25 mouse cellular contexts compared by ENCODE assay signal in the genomic region with DNA sequence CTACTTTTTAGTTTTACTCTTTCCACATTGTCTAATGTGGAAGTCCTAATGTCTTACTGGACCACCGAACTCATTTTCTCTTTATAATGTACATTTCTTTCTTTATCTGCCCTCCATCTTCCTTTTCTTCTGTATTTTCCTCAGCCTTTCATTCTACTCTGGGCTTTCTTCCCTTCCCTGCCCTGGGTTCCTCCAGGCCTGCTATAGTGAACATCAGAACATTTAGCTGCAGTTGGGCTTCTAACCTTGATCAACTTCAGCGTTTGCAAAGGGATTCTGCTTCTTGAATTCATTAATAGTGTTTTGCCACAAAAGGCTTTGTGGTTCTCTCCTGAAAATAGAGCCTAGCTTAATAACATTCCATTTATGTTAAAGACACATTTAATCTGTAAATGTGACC.
DNase-seq lines count a peak whose midpoint lies in the region; ATAC-seq and TF ChIP-seq lines count a peak whose summit lies in the region.
"Had no signal": no experiment of that assay in that cellular context is flagged by ENCODE, and none has a peak within 500 bp of the region (broad histone marks: within the 10 kb centered on the region; RNA-seq: fewer than 3 reads in every experiment).

No protein-coding gene starts in this region.

- H3K27ac ChIP-seq in forebrain, embryonic 11.5 days (ENCODE audit: low read depth, low read length) = peak overlapping the region; percentile 31
- H3K27ac ChIP-seq in forebrain, embryonic 16.5 days (ENCODE audit: low read length) = no peak overlapping the region
- H3K27ac ChIP-seq in forebrain, postnatal 0 days (ENCODE audit: low read depth, low read length) = peak overlapping the region; percentile 59; the same call in 1 of the 2 replicates
- peak overlapping the region; percentile 48; the same call in 1 of the 2 replicates for H3K27ac ChIP-seq in hindbrain, postnatal 0 days
- H3K27ac ChIP-seq in midbrain, embryonic 15.5 days = peak overlapping the region; percentile 69
- H3K27ac ChIP-seq in stomach, postnatal 0 days (replicated peaks) = no peak overlapping the region
- H3K27ac ChIP-seq: embryonic facial prominence, embryonic 13.5 days; gastrocnemius, adult 2 months; heart, embryonic 10.5 days; kidney, embryonic 15.5 days; limb, embryonic 10.5 days; liver, embryonic 15.5 days had no signal

- no peak overlapping the region for H3K9ac ChIP-seq in forebrain, embryonic 11.5 days (ENCODE audit: low read length)
- H3K9ac ChIP-seq in forebrain, embryonic 16.5 days (replicated peaks; ENCODE audit: low read depth, low read length) = no peak overlapping the region
- no peak overlapping the region for H3K9ac ChIP-seq in forebrain, postnatal 0 days
- no peak overlapping the region for H3K9ac ChIP-seq in hindbrain, postnatal 0 days (replicated peaks; ENCODE audit: low read length)
- no peak overlapping the region for H3K9ac ChIP-seq in midbrain, embryonic 15.5 days
- H3K9ac ChIP-seq in stomach, postnatal 0 days (ENCODE audit: low read length) = no peak overlapping the region
- H3K9ac ChIP-seq: embryonic facial prominence, embryonic 13.5 days; kidney, embryonic 15.5 days; liver, embryonic 15.5 days had no signal

- WGBS in forebrain, embryonic 11.5 days = 42% methylated on average over 2 of the region's 2 CpGs
- WGBS in forebrain, embryonic 16.5 days = 27% methylated on average over 2 of the region's 2 CpGs
- 35% methylated on average over 2 of the region's 2 CpGs for WGBS in forebrain, postnatal 0 days
- 44% methylated on average over 2 of the region's 2 CpGs for WGBS in hindbrain, postnatal 0 days
- WGBS in midbrain, embryonic 15.5 days = 46% methylated on average over 2 of the region's 2 CpGs
- WGBS in stomach, postnatal 0 days = 62% methylated on average over 2 of the region's 2 CpGs

- no peak for DNase-seq in forebrain, embryonic 11.5 days (ENCODE audit: low spot score)
- DNase-seq in forebrain, postnatal 0 days = no peak
- no peak for DNase-seq in hindbrain, postnatal 0 days (ENCODE audit: low spot score)
- no peak for DNase-seq in retina, postnatal 1 day
- DNase-seq in stomach, postnatal 0 days (ENCODE audit: low spot score) = no peak
- DNase-seq in spleen, postnatal 36 days (ENCODE audit: low spot score in 2 of 2) = no peak
- DNase-seq: adrenal gland, postnatal 25 days; cerebellum, adult 8-10 months; gastrocnemius, adult 2 months; heart, postnatal 14 days; kidney, adult 11 months; kidney, postnatal 36 days; liver; lung, postnatal 4 days; right cerebral cortex, postnatal 14 days had no signal

- no peaks in the 10 kb centered on the region for H3K27me3 ChIP-seq in forebrain, embryonic 11.5 days (ENCODE audit: control insufficient read depth, insufficient read depth, low read length)
- H3K27me3 ChIP-seq in forebrain, embryonic 16.5 days (replicated peaks; ENCODE audit: control insufficient read depth, insufficient read depth, low read length) = no peaks in the 10 kb centered on the region
- no peaks in the 10 kb centered on the region for H3K27me3 ChIP-seq in forebrain, postnatal 0 days (ENCODE audit: insufficient read depth, low read length)
- no peaks in the 10 kb centered on the region for H3K27me3 ChIP-seq in hindbrain, postnatal 0 days (ENCODE audit: insufficient read depth, low read length)
- no peaks in the 10 kb centered on the region for H3K27me3 ChIP-seq in midbrain, embryonic 15.5 days (replicated peaks)
- H3K27me3 ChIP-seq in stomach, postnatal 0 days (ENCODE audit: control insufficient read depth, insufficient read depth, low read length) = no peaks in the 10 kb centered on the region
- H3K27me3 ChIP-seq: embryonic facial prominence, embryonic 13.5 days; kidney, embryonic 15.5 days; liver, embryonic 15.5 days had no signal

- no peaks in the 10 kb centered on the region for H3K9me3 ChIP-seq in forebrain, embryonic 11.5 days (ENCODE audit: control insufficient read depth, low read length)
- no peaks in the 10 kb centered on the region for H3K9me3 ChIP-seq in forebrain, embryonic 16.5 days (ENCODE audit: control insufficient read depth, low read length)
- H3K9me3 ChIP-seq in forebrain, postnatal 0 days (ENCODE audit: low read length) = no peaks in the 10 kb centered on the region
- H3K9me3 ChIP-seq in hindbrain, postnatal 0 days (ENCODE audit: low read length) = no peaks in the 10 kb centered on the region
- H3K9me3 ChIP-seq in midbrain, embryonic 15.5 days = no peaks in the 10 kb centered on the region
- H3K9me3 ChIP-seq in stomach, postnatal 0 days (ENCODE audit: control insufficient read depth, low read length) = no peaks in the 10 kb centered on the region
- H3K9me3 ChIP-seq: embryonic facial prominence, embryonic 13.5 days; heart, embryonic 10.5 days; kidney, embryonic 15.5 days; limb, embryonic 10.5 days; liver, embryonic 15.5 days had no signal

- H3K4me3 ChIP-seq in forebrain, embryonic 11.5 days (ENCODE audit: low read depth, low read length) = no peak overlapping the region
- no peak overlapping the region for H3K4me3 ChIP-seq in forebrain, embryonic 16.5 days (replicated peaks; ENCODE audit: low read length)
- no peak overlapping the region for H3K4me3 ChIP-seq in forebrain, postnatal 0 days (ENCODE audit: low read depth, low read length)
- no peak overlapping the region for H3K4me3 ChIP-seq in hindbrain, postnatal 0 days (ENCODE audit: low read length)
- H3K4me3 ChIP-seq in midbrain, embryonic 15.5 days = no peak overlapping the region
- no peak overlapping the region for H3K4me3 ChIP-seq in stomach, postnatal 0 days (ENCODE audit: low read depth, low read length)
- H3K4me3 ChIP-seq: embryonic facial prominence, embryonic 13.5 days; erythroblast, embryonic 14.5 days; gastrocnemius, adult 2 months; heart, embryonic 10.5 days; kidney, embryonic 15.5 days; limb, embryonic 10.5 days; liver, embryonic 15.5 days; myocyte had no signal

- ATAC-seq in forebrain, embryonic 11.5 days (replicated peaks; ENCODE audit: low FRiP score) = no peak
- ATAC-seq in forebrain, embryonic 16.5 days = no peak
- ATAC-seq in forebrain, postnatal 0 days = no peak
- ATAC-seq in hindbrain, postnatal 0 days = no peak
- no peak for ATAC-seq in midbrain, embryonic 15.5 days (replicated peaks)
- ATAC-seq in stomach, postnatal 0 days (ENCODE audit: low FRiP score, low TSS enrichment) = no peak
- ATAC-seq: CD4-positive, CD25-positive, alpha-beta regulatory T cell, adult 4 months had no signal

- H3K4me1 ChIP-seq in forebrain, embryonic 11.5 days (replicated peaks; ENCODE audit: control insufficient read depth, insufficient read depth, low read length) = peaks cover 7% of the 10 kb centered on the region; the same call in 1 of the 2 replicates
- H3K4me1 ChIP-seq in forebrain, embryonic 16.5 days (replicated peaks; ENCODE audit: control insufficient read depth, insufficient read depth, low read length) = peaks cover 7% of the 10 kb centered on the region
- H3K4me1 ChIP-seq in forebrain, postnatal 0 days (ENCODE audit: insufficient read depth) = peaks cover 10% of the 10 kb centered on the region; the same call in 1 of the 2 replicates
- H3K4me1 ChIP-seq in hindbrain, postnatal 0 days (ENCODE audit: insufficient read depth, low read length) = 0 out of 2 replicates have a peak, but pooled peaks cover 3% of the 10 kb centered on the region
- peaks cover 10% of the 10 kb centered on the region for H3K4me1 ChIP-seq in midbrain, embryonic 15.5 days
- no peaks in the 10 kb centered on the region for H3K4me1 ChIP-seq in stomach, postnatal 0 days (replicated peaks; ENCODE audit: control insufficient read depth, insufficient read depth)
- H3K4me1 ChIP-seq: embryonic facial prominence, embryonic 13.5 days; heart, embryonic 10.5 days; kidney, embryonic 15.5 days; limb, embryonic 10.5 days; liver, embryonic 15.5 days had no signal

- TF ChIP-seq CTCF in forebrain, postnatal 0 days (IDR thresholded peaks at IDR 0.05; ENCODE audit: low read depth) = no peak
- no peak for TF ChIP-seq CTCF in hindbrain, postnatal 0 days (IDR thresholded peaks at IDR 0.05; ENCODE audit: low read depth)
- TF ChIP-seq CTCF in stomach, postnatal 0 days (IDR thresholded peaks at IDR 0.05; ENCODE audit: low read depth) = no peak

- no peak overlapping the region for H3K4me2 ChIP-seq in forebrain, embryonic 11.5 days (ENCODE audit: low read depth, low read length, severe bottlenecking)
- no peak overlapping the region for H3K4me2 ChIP-seq in forebrain, embryonic 16.5 days (ENCODE audit: low read length)
- no peak overlapping the region for H3K4me2 ChIP-seq in forebrain, postnatal 0 days (ENCODE audit: low read depth)
- no peak overlapping the region for H3K4me2 ChIP-seq in hindbrain, postnatal 0 days (ENCODE audit: low read depth, low read length)
- no peak overlapping the region for H3K4me2 ChIP-seq in midbrain, embryonic 15.5 days
- no peak overlapping the region for H3K4me2 ChIP-seq in stomach, postnatal 0 days (replicated peaks; ENCODE audit: low read depth)
- H3K4me2 ChIP-seq: embryonic facial prominence, embryonic 13.5 days; kidney, embryonic 15.5 days; liver, embryonic 15.5 days had no signal

- H3K36me3 ChIP-seq in forebrain, embryonic 11.5 days (ENCODE audit: control insufficient read depth, insufficient read depth, low read length) = no peaks in the 10 kb centered on the region
- H3K36me3 ChIP-seq in forebrain, embryonic 16.5 days (ENCODE audit: control insufficient read depth, insufficient read depth) = no peaks in the 10 kb centered on the region
- H3K36me3 ChIP-seq in forebrain, postnatal 0 days (ENCODE audit: insufficient read depth) = no peaks in the 10 kb centered on the region
- H3K36me3 ChIP-seq in hindbrain, postnatal 0 days (ENCODE audit: insufficient read depth, low read length) = no peaks in the 10 kb centered on the region
- H3K36me3 ChIP-seq in midbrain, embryonic 15.5 days (replicated peaks) = no peaks in the 10 kb centered on the region
- H3K36me3 ChIP-seq in stomach, postnatal 0 days (ENCODE audit: control insufficient read depth, insufficient read depth, low read length) = no peaks in the 10 kb centered on the region
- H3K36me3 ChIP-seq: embryonic facial prominence, embryonic 13.5 days; heart, embryonic 10.5 days; kidney, embryonic 15.5 days; limb, embryonic 10.5 days; liver, embryonic 15.5 days had no signal

- TF ChIP-seq EP300 in stomach, postnatal 0 days (optimal IDR thresholded peaks at IDR 0.05) = no peak

Comparison
In these comparisons a context has a peak if more than half of its experiments do, and no peak if none do; other contexts are left out.
1. H3K27ac ChIP-seq: peak in forebrain, embryonic 11.5 days (single experiment), forebrain, postnatal 0 days (single experiment), hindbrain, postnatal 0 days (single experiment) and midbrain, embryonic 15.5 days (single experiment); none in forebrain, embryonic 16.5 days (single experiment) and stomach, postnatal 0 days (single experiment).